Mouse (Mus musculus) forebrain, embryonic 14.5 days (tissue): Measurements from ENCODE around the gene Ube2g1. TPM values are rescaled to one million over a fixed set of nuclear protein-coding genes. Genes with fewer than 3 reads are reported as not detected.
"Not testable (repeated sequence)": the region's sequence is repeated elsewhere in the genome, so short reads cannot be mapped to it uniquely, and the experiment has no call there.

Experiments used
- ATAC-seq: fragments of 200-750 bp; cut with Nextera tagmentation; 2 replicates; pipeline ENCODE4 v1.8.0; 2017; ENCODE audit warnings: mild to moderate bottlenecking, moderate library complexity
- DNase-seq: peaks from one replicate; pipeline ENCODE4 v3.0.0-alpha.2; 2015; ENCODE audit warnings: low spot score
- H3K27ac ChIP-seq: fragments of 300-500 bp; sonication (generic); 2 replicates; pipeline ENCODE4 v1.5.1; 2014; ENCODE audit warnings: low read depth, mild to moderate bottlenecking, control low read depth, low read length, moderate library complexity
- H3K27me3 ChIP-seq: fragments of 300-500 bp; sonication (generic); replicated peaks from 2 replicates; pipeline ENCODE4 v1.6.1; 2014; ENCODE audit warnings: low read length, control low read depth, mixed read lengths; ENCODE audit not compliant: control insufficient read depth, insufficient read depth
- H3K36me3 ChIP-seq: fragments of 300-500 bp; sonication (generic); 2 replicates; pipeline ENCODE4 v1.6.1; 2014; ENCODE audit warnings: low read length, control low read depth; ENCODE audit not compliant: control insufficient read depth, insufficient read depth
- H3K4me1 ChIP-seq: fragments of 300-500 bp; sonication (generic); 2 replicates; pipeline ENCODE4 v1.6.1; 2014; ENCODE audit warnings: antibody characterized with exemption, low read length, control low read depth; ENCODE audit not compliant: control insufficient read depth, insufficient read depth
- H3K4me2 ChIP-seq: fragments of 300-500 bp; sonication (generic); 2 replicates; pipeline ENCODE4 v1.6.1; 2014; ENCODE audit warnings: mild to moderate bottlenecking, control low read depth, low read length
- H3K4me3 ChIP-seq: fragments of 300-500 bp; sonication (generic); 2 replicates; pipeline ENCODE4 v1.5.1; 2014; ENCODE audit warnings: low read depth, low read length, control low read depth
- H3K9ac ChIP-seq: fragments of 300-500 bp; sonication (generic); 2 replicates; pipeline ENCODE4 v1.6.1; 2014; ENCODE audit warnings: mild to moderate bottlenecking, low read length, control low read depth, moderate library complexity
- H3K9me3 ChIP-seq: fragments of 300-500 bp; sonication (generic); replicated peaks from 2 replicates; pipeline ENCODE4 v1.6.1; 2016; ENCODE audit warnings: low read length, control low read depth, mixed read lengths; ENCODE audit not compliant: control insufficient read depth
- WGBS: fragments of 180-500 bp; shearing (Covaris S2); extraction: QIAGEN DNeasy Blood & Tissue Kit; methylation state at CpG from one replicate; pipeline ENCODE4 v1.1.7; 2014; 5-methylcytosine and 5-hydroxymethylcytosine counted together
- polyA plus RNA-seq: library from polyadenylated mRNA; unstranded; fragments of >200 nt; fragmentation: Nextera tagmentation; extraction: Ambion mirVana; gene quantifications from 2 replicates; pipeline ENCODE4 v1.2.1, GENCODE M21; 2014

Ube2g1 gene
- polyA plus RNA-seq, 1 experiment from 2014 or later, result 100 TPM

DNA sequence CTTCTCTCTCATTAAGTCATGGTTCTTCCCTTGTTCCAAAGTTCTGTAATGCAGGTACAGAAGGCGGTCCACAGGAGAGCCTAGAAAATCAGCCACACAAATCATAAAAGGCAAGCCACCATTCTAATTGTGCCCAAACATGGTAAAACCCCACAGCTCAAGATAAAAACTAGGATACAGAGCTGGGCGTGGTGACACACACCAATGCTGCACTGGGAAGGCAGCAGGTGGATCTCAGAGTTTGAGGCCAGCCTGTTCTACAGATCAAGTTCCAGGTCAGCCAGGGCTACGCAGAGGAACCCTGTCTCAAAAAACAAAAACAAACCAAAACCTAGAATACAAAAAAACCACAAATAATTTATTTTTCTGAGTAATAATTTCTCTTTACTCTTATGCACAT lies 20.5 kb upstream of the Ube2g1 start:
- 86% methylated on average over 3 of the region's 3 CpGs for WGBS
- Histone ChIP-seq H3K4me2 (no peak overlapping the region), H3K4me3 (no peak overlapping the region), H3K4me1 (no peaks in the 10 kb centered on the region), H3K9ac (no peak overlapping the region), H3K27ac (no peak overlapping the region), H3K9me3 (no peaks in the 10 kb centered on the region), H3K27me3 (no peaks in the 10 kb centered on the region), H3K36me3 (no peaks in the 10 kb centered on the region)
- ATAC-seq (no peak), DNase-seq (no peak)

DNA sequence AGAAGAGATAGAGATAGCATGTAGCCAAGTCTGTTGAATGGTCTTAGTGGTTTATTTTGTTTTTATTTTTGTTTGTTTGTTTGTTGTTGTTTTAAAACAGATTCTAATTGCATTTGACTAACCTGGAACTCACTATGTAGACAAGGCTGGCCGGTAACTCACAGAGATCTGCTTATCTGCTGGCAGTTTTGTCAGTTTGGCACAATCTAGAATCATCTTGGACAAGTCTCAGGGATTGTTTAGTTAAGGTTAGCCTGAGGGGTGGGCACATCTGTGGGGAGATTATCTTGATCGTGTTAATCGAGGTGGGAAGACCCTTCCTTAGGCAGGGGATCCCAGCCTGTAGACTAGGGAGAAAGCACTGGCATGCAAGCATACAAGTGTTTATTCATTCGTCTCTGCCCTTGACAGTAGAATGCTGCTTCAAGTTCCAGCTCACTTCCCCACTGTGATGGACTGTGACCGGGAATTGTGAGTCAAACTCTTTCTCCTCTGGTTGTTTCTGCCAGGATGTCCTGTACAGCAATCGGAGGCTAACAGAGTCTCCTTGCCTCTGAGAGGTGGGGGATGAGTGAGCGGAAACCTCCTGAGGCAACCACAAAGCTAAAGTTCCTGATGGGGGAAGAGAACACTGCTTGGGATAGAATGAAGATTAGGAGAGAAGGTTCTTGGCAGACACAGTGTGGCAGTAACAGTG lies 19.4 kb upstream of the Ube2g1 start:
- no peak for ATAC-seq
- whole genome bisulfite sequencing, result 70% methylated on average over 7 of the region's 7 CpGs
- Histone ChIP-seq H3K4me1 (no peaks in the 10 kb centered on the region), H3K9me3 (no peaks in the 10 kb centered on the region), H3K27me3 (no peaks in the 10 kb centered on the region), H3K4me2 (no peak overlapping the region), H3K36me3 (no peaks in the 10 kb centered on the region), H3K4me3 (no peak overlapping the region), H3K9ac (no peak overlapping the region), H3K27ac (no peak overlapping the region)
- no peak for DNase-seq

DNA sequence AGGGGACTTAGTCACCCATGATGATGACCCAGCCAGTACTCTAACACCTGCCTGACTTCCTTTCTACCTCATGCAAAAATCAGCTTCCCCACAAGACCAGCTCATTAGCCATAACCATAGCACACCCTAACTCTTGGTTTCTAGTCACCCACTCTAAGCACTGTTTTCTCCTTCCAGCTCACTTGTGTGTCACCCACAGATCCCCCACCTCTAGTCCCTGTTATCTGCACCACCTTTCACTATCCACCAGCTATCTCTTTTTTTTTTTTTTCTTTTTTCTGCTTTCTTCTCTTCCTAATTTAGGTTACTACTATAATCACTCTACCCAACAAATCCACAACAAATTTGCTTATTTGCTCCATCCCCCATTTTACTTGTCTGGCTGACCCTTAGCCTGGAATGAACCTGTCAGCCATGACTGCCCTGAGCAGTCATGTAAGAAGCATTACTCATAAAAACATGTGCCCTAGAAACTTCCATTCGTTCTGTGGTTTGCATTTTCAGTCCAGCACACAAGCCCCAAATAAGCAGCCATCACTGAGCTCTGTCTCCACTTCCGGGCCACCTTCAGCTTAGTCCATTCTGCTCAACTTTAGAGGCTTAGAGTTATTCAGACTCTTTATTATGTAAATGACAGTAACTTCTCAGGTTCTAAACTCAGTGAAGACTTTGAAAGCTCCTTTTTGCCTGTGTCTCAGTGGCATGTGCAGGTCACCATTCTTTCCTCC lies 11.9 kb upstream of the Ube2g1 start:
- no peak for ATAC-seq
- H3K27ac ChIP-seq, result no peak overlapping the region
- no peak for DNase-seq

DNA sequence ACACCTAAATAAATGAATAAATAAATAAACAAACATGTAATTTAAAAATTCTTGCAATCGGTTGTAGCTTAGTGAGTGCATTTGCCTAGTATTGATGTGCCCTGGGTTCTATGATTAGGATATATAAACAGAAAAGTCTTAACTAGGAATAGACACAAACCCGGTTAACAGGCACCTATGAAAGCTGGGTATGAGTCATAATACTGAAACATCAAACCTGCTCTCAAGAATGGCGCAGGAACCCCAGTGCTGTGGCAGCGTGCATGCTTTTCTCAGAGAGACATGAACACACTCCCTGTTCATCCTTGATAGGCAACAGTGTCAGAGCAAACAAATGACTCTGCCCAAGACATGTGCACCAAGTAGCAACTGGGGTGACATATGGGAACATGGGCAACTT lies 9.3 kb upstream of the Ube2g1 start:
- Histone ChIP-seq H3K36me3 (no peaks in the 10 kb centered on the region), H3K9ac (no peak overlapping the region), H3K4me1 (no peaks in the 10 kb centered on the region), H3K27ac (no peak overlapping the region), H3K9me3 (no peaks in the 10 kb centered on the region), H3K4me2 (no peak overlapping the region), H3K4me3 (no peak overlapping the region), H3K27me3 (no peaks in the 10 kb centered on the region)
- 89% methylated on average over 4 of the region's 4 CpGs for WGBS
- no peak for ATAC-seq
- DNase-seq, result no peak

More for the DNA sequence above, 11.9 kb upstream of the Ube2g1 start:
- Histone ChIP-seq H3K4me3 (no peak overlapping the region), H3K27me3 (no peaks in the 10 kb centered on the region), H3K9ac (no peak overlapping the region), H3K4me1 (no peaks in the 10 kb centered on the region), H3K36me3 (no peaks in the 10 kb centered on the region), H3K9me3 (no peaks in the 10 kb centered on the region), H3K4me2 (no peak overlapping the region)
- WGBS, result 48% methylated on average over 2 of the region's 2 CpGs

DNA sequence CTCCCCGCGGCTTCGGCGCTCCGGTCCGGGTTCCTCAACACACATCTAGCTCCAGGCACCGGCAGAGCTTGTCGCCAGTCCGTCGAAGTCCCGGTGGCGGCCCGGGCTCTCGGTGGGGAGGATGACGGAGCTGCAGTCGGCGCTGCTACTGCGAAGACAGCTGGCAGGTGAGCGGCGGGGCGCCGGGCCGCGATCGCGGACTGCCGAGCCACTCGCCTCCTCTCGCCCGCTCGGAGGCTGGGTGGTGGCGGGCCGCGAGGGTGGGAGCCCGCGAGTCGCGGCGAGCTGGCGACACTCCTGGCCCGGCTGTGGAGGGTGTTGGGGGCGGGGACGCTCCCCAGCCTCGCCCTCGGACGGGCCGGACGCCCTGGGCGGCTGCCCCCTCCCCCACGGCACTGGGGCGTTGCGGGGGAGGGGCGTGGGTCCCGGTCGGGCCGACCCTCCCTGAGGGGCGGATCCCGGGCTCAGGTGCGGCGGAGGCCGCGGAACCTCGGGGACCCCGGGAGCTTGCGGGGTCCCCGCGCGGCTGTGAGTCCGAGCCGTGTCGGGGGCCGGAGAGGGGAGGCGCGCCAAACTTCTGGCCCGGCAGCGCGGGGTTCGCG lies 487 bp downstream of the Ube2g1 start:
- Histone ChIP-seq H3K27me3 (no peaks in the 10 kb centered on the region), H3K4me2 (peak overlapping the region; percentile 68), H3K9me3 (no peaks in the 10 kb centered on the region), H3K4me1 (peaks cover 7% of the 10 kb centered on the region; the same call in 1 of the 2 replicates), H3K9ac (peak overlapping the region; percentile 98), H3K27ac (peak overlapping the region; percentile 98), H3K36me3 (no peaks in the 10 kb centered on the region), H3K4me3 (peak overlapping the region; percentile 73)
- WGBS, result under 1% methylated on average over 65 of the region's 79 CpGs
- DNase-seq (peak; percentile 66), ATAC-seq (peak; percentile 58)

DNA sequence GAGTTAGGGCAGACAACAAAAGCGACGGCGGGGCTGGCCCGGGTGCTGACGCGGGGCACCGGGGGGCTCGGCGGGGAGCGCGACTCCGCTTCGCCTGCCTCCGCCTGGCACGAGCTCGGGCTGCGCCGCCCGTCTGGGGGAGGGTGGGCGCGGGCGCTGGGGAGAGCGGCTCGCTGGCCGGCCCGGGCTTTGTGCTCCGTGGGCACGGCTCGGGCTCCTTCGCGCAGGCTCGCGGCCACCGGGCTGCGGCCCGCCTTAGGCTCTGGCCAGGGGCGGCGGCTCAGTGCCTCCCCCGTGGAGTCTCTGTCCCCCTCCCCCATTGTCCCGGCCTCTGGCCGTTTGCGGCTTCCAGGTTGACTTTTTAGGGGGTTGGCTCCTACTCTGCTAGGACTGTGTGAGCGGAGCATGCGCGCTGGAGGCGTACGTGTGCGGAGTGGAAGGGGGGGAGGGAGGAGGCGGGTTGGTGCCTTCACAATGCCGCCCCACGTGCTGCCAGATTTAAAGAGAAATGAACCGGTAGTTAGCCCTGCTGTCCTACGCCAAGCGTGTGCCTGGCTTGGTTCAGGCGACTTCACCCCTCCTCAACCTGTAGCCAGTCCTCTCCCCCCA lies 1.1 kb downstream of the Ube2g1 start:
- Histone ChIP-seq H3K36me3 (no peaks in the 10 kb centered on the region), H3K9me3 (no peaks in the 10 kb centered on the region), H3K9ac (peak overlapping the region; percentile 98), H3K4me2 (peak overlapping the region; percentile 68), H3K27me3 (no peaks in the 10 kb centered on the region), H3K4me3 (peak overlapping the region; percentile 73), H3K4me1 (peaks cover 7% of the 10 kb centered on the region; the same call in 1 of the 2 replicates), H3K27ac (peak overlapping the region; percentile 98)
- peak; percentile 98 for DNase-seq
- ATAC-seq, result peak; percentile 90
- WGBS, result under 1% methylated on average over 51 of the region's 55 CpGs

DNA sequence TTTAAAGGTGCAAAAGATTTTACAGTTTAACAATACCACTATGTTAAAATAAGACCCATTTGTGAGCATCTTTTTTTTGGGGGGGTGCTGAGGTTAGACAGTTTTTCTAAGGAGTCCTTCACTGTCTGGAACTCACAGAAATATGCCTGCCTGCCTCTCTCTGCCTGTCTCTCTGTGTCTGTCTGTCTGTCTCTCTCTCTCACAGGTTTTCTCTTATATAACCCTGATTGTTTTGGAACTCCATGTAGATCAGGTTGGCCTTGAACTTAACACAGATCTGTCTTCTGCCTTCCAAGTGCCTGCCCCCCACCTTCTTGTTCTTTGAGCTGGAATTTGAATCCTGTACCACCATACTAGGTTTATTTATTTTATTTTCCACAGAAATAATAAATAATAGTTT lies 2.2 kb downstream of the Ube2g1 start:
- H3K9ac ChIP-seq, result 0 out of 2 replicates have a peak overlapping the region, but pooled peaks have one; percentile 1
- H3K4me1 ChIP-seq, result peaks cover 7% of the 10 kb centered on the region; the same call in 1 of the 2 replicates
- DNase-seq (no peak), ATAC-seq (no peak)
- H3K4me2 ChIP-seq, result peak overlapping the region; percentile 68
- peak overlapping the region; percentile 73; the same call in 1 of the 2 replicates for H3K4me3 ChIP-seq
- H3K27ac ChIP-seq, result no peak overlapping the region
- no peaks in the 10 kb centered on the region for H3K9me3 ChIP-seq
- H3K27me3 ChIP-seq, result no peaks in the 10 kb centered on the region
- no peaks in the 10 kb centered on the region for H3K36me3 ChIP-seq

DNA sequence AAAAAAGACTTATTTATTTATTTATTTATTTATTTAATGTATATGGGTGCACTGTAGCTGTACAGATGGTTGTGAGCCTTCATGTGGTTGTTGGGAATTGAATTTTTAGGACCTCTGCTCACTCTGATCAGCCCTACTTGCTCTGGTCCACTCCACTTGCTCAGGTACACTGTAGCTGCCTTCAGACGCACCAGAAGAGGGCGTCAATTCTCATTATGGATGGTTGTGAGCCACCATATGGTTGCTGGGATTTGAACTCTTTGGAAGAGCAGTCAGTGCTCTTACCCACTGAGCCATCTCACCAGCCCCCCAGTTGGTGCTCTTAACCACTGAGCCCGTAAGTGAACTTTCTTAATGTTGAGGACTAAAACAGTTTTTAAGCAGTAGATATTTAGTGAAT lies 7.3 kb downstream of the Ube2g1 start:
- not testable (repeated sequence) for H3K4me3 ChIP-seq, H3K9me3 ChIP-seq, ATAC-seq, H3K27me3 ChIP-seq, H3K9ac ChIP-seq, H3K36me3 ChIP-seq, DNase-seq, H3K4me1 ChIP-seq, H3K4me2 ChIP-seq, H3K27ac ChIP-seq
- 84% methylated on average over 3 of the region's 3 CpGs for WGBS
